Mouse (Mus musculus): ENCODE measurements around the gene Utrn. TPM values are rescaled to one million over a fixed set of nuclear protein-coding genes. Genes with fewer than 3 reads are reported as not detected.

Utrn gene
- total and polyA plus RNA-seq, 3 experiments: 0.31 to 1.1 (median 0.67) TPM

- H3K79me2 ChIP-seq (replicated peaks; ENCODE audit: control insufficient read depth, extremely low read depth, insufficient read depth, poor library complexity, severe bottlenecking): no peaks in the 10 kb centered on the region
- in situ Hi-C loops (cut with MboI; ENCODE audit: low pct_ligation_motif_present, low pct_unique_long_range_greater_than_20kb, low sequenced_read_pairs): no loop called here
- TF ChIP-seq ZC3H11A (IDR thresholded peaks at IDR 0.05; ENCODE audit: low read depth, low read length) (no peak), UBTF (IDR thresholded peaks at IDR 0.05; ENCODE audit: low read depth, low read length) (no peak), BHLHE40 (IDR thresholded peaks at IDR 0.05; ENCODE audit: low read depth, low read length) (no peak), TCF12 (IDR thresholded peaks at IDR 0.05; ENCODE audit: low read depth, low read length) (no peak), ZNF384 (IDR thresholded peaks at IDR 0.05; ENCODE audit: low read depth, low read length) (no peak), NELFE (IDR thresholded peaks at IDR 0.05; ENCODE audit: low read depth, low read length) (no peak), USF1 (IDR thresholded peaks at IDR 0.05; ENCODE audit: low read depth, low read length) (no peak), ELF1 (IDR thresholded peaks at IDR 0.05; ENCODE audit: low read depth, low read length) (no peak), TBP (conservative IDR thresholded peaks at IDR 0.05; ENCODE audit: low read depth, low read length) (no peak), SMC3 (IDR thresholded peaks at IDR 0.05; ENCODE audit: low read depth, low read length) (no peak), HCFC1 (IDR thresholded peaks at IDR 0.05; ENCODE audit: low read depth, low read length) (no peak), PAX5 (IDR thresholded peaks at IDR 0.05; ENCODE audit: low read length) (no peak), MAX (IDR thresholded peaks at IDR 0.05; ENCODE audit: low read length) (no peak), CHD1 (IDR thresholded peaks at IDR 0.05; ENCODE audit: low read depth, low read length) (no peak), POLR2A (IDR thresholded peaks at IDR 0.05; ENCODE audit: low read depth, low read length) (no peak)
- H3K4me2 ChIP-seq (ENCODE audit: insufficient read depth, low read depth, poor library complexity, severe bottlenecking): no peak overlapping the region
- dilution Hi-C loops (cut with MboI; ENCODE audit: extremely low pct_ligation_motif_present, extremely low pct_unique_long_range_greater_than_20kb, low sequenced_read_pairs): no loop called here
- no peaks in the 10 kb centered on the region for H3K9me3 ChIP-seq (replicated peaks; ENCODE audit: low read length)
- H3K9ac ChIP-seq (ENCODE audit: insufficient read depth, low read depth): no peak overlapping the region
- H3K27ac ChIP-seq (ENCODE audit: insufficient read depth, low read depth): no peak overlapping the region
- DNase-seq (ENCODE audit: extremely low read depth): no peak
- H3K4me1 ChIP-seq (ENCODE audit: control insufficient read depth in 1 of 2, insufficient read depth in 2 of 2): peaks cover 0 to 8% of the 10 kb centered on the region in 2 experiments; a peak in 3 of 4 replicates
- H3K36me3 ChIP-seq (replicated peaks in 1 of 2; ENCODE audit: control insufficient read depth in 1 of 2, insufficient read depth in 1 of 2, low read length in 1 of 2): no peaks in the 10 kb centered on the region
- no peak overlapping the region for H3K4me3 ChIP-seq (replicated peaks in 1 of 3; ENCODE audit: low read depth in 2 of 3, low read length in 2 of 3, poor library complexity in 1 of 3)
- no peaks in the 10 kb centered on the region for H3K27me3 ChIP-seq (replicated peaks)
Observed at GRCm38 (mm10) chr10:12717381-12717780, 151.8 kb downstream of the Utrn start.

GRCm38 (mm10) chr10:12716657-12717327, 152.4 kb downstream of the Utrn start:
- H3K9ac ChIP-seq (ENCODE audit: insufficient read depth, low read depth): no peak overlapping the region
- no peak overlapping the region for H3K4me2 ChIP-seq (ENCODE audit: insufficient read depth, low read depth, poor library complexity, severe bottlenecking)
- no peak overlapping the region for H3K4me3 ChIP-seq (replicated peaks in 1 of 3; ENCODE audit: low read depth in 2 of 3, low read length in 2 of 3, poor library complexity in 1 of 3)
- dilution Hi-C loops (cut with MboI; ENCODE audit: extremely low pct_ligation_motif_present, extremely low pct_unique_long_range_greater_than_20kb, low sequenced_read_pairs): no loop called here
- TF ChIP-seq CHD2 (IDR thresholded peaks at IDR 0.05; ENCODE audit: low read length) (no peak), MEF2A (IDR thresholded peaks at IDR 0.05; ENCODE audit: borderline replicate concordance, low read depth, low read length) (no peak), ZKSCAN1 (IDR thresholded peaks at IDR 0.05; ENCODE audit: borderline replicate concordance, low read depth, low read length) (no peak), SMC3 (IDR thresholded peaks at IDR 0.05; ENCODE audit: low read depth, low read length) (no peak), JUND (conservative IDR thresholded peaks at IDR 0.05; ENCODE audit: low read depth, low read length) (no peak)
- no peaks in the 10 kb centered on the region for H3K27me3 ChIP-seq (replicated peaks)
- H3K36me3 ChIP-seq (replicated peaks in 1 of 2; ENCODE audit: control insufficient read depth in 1 of 2, insufficient read depth in 1 of 2, low read length in 1 of 2): no peaks in the 10 kb centered on the region
- in situ Hi-C loops (cut with MboI; ENCODE audit: low pct_ligation_motif_present, low pct_unique_long_range_greater_than_20kb, low sequenced_read_pairs): no loop called here
- H3K4me1 ChIP-seq (ENCODE audit: control insufficient read depth in 1 of 2, insufficient read depth in 2 of 2): peaks cover 0 to 8% of the 10 kb centered on the region in 2 experiments; a peak in 3 of 4 replicates
- DNase-seq (ENCODE audit: extremely low read depth): no peak
- no peaks in the 10 kb centered on the region for H3K79me2 ChIP-seq (replicated peaks; ENCODE audit: control insufficient read depth, extremely low read depth, insufficient read depth, poor library complexity, severe bottlenecking)
- H3K27ac ChIP-seq (ENCODE audit: insufficient read depth, low read depth): no peak overlapping the region
- no peaks in the 10 kb centered on the region for H3K9me3 ChIP-seq (replicated peaks; ENCODE audit: low read length)
